Mouse (Mus musculus): Measurements from ENCODE around the gene Akap8.

- TF ChIP-seq CTCF (IDR thresholded peaks at IDR 0.05 in 2 of 3, conservative IDR thresholded peaks at IDR 0.05 in 1 of 3; ENCODE audit: control insufficient read depth in 1 of 3, insufficient read depth in 1 of 3, low read depth in 2 of 3, low read length in 3 of 3, poor library complexity in 1 of 3, severe bottlenecking in 1 of 3) (no peak), TCF12 (IDR thresholded peaks at IDR 0.05; ENCODE audit: low read depth, low read length) (no peak), KAT2A (conservative IDR thresholded peaks at IDR 0.05; ENCODE audit: low read depth, low read length) (no peak), MXI1 (IDR thresholded peaks at IDR 0.05; ENCODE audit: low read depth, low read length) (peak; percentile 35; the same call in 1 of the 2 replicates), TAL1 (IDR thresholded peaks at IDR 0.05; ENCODE audit: low read length) (no peak), EP300 (IDR thresholded peaks at IDR 0.05; ENCODE audit: low read depth in 1 of 2, low read length in 2 of 2) (peak in 1 of 2 experiments; percentile 53; a peak in 3 of 4 replicates), ETS1 (IDR thresholded peaks at IDR 0.05; ENCODE audit: low read depth, low read length) (peak; percentile 39; the same call in 1 of the 2 replicates), SMC3 (IDR thresholded peaks at IDR 0.05; ENCODE audit: low read depth, low read length) (0 out of 2 replicates have a peak, but pooled peaks have one; percentile 9), MEF2A (IDR thresholded peaks at IDR 0.05; ENCODE audit: extremely low read depth, insufficient replicate concordance, low read depth, low read length, poor library complexity, severe bottlenecking) (no peak), USF2 (IDR thresholded peaks at IDR 0.05; ENCODE audit: borderline replicate concordance in 1 of 2, insufficient read depth in 1 of 2, low read depth in 1 of 2, low read length in 2 of 2) (no peak), MYC (IDR thresholded peaks at IDR 0.05; ENCODE audit: low read depth, low read length) (no peak)
Observed at GRCm38 (mm10) chr17:32340110-32340509, 19.1 kb upstream of the Akap8 start.
